ENCODE assay signal across 19 mouse cellular contexts in genomic region chr16:90863468-90864046, GRCm38 (mm10). TPM values are rescaled to one million over a fixed set of nuclear protein-coding genes. Genes with fewer than 3 reads are reported as not detected.
"Had no signal": no experiment of that assay in that cellular context is flagged by ENCODE, and none has a peak within 500 bp of the region (broad histone marks: within the 10 kb centered on the region; RNA-seq: fewer than 3 reads in every experiment).

No protein-coding gene starts in this region.

- H3K27me3 ChIP-seq: lung, embryonic 15.5 days; midbrain, embryonic 12.5 days; neural tube, embryonic 12.5 days; stomach, embryonic 15.5 days had no signal

- H3K4me3 ChIP-seq: lung, embryonic 15.5 days; megakaryocyte, embryonic 14.5 days; midbrain, embryonic 12.5 days; neural tube, embryonic 12.5 days; stomach, embryonic 15.5 days had no signal

- DNase-seq: lung, adult 2 months; lung, postnatal 14 days; lung, postnatal 36 days; midbrain, embryonic 14.5 days; right cerebral cortex, postnatal 14 days; thymus, adult 2 months; thymus, postnatal 25 days; thymus, postnatal 4 days had no signal

- H3K4me2 ChIP-seq: lung, embryonic 15.5 days; midbrain, embryonic 12.5 days; neural tube, embryonic 12.5 days; stomach, embryonic 15.5 days had no signal

- H3K9ac ChIP-seq: lung, embryonic 15.5 days; midbrain, embryonic 12.5 days; neural tube, embryonic 12.5 days; stomach, embryonic 15.5 days had no signal

- ATAC-seq: lung, postnatal 0 days had no signal

- H3K4me1 ChIP-seq: neural tube, embryonic 12.5 days; stomach, embryonic 15.5 days had no signal

- H3K36me3 ChIP-seq: lung, embryonic 15.5 days; midbrain, embryonic 12.5 days; neural tube, embryonic 12.5 days; stomach, embryonic 15.5 days had no signal

- H3K27ac ChIP-seq: lung, embryonic 15.5 days; macrophage; midbrain, embryonic 12.5 days; neural tube, embryonic 12.5 days; stomach, embryonic 15.5 days; stomach, postnatal 0 days had no signal

- H3K9me3 ChIP-seq: lung, embryonic 15.5 days; megakaryocyte, embryonic 14.5 days; midbrain, embryonic 12.5 days; neural tube, embryonic 12.5 days; stomach, embryonic 15.5 days had no signal

RNA-seq across cellular contexts. Expression of gene Eva1c, which starts 37.0 kb away (rescaled TPM):
- total RNA-seq: megakaryocyte progenitor cell, adult 5-6 weeks; monocyte, adult 5-6 weeks; neutrophil, adult 5-6 weeks had no signal
- polyA plus RNA-seq: macrophage had no signal
